Mouse (Mus musculus) embryonic fibroblast, embryonic 13.5 days (primary cell): ENCODE data around the gene Atf6.

ENCODE experiments used
- CTCF ChIP-seq: IDR thresholded peaks from 2 replicates; pipeline ENCODE4 v1.5.1; 2011; ENCODE audit warnings: mild to moderate bottlenecking, control low read depth, low read length, moderate library complexity, borderline replicate concordance; ENCODE audit not compliant: insufficient read depth
- POLR2A ChIP-seq: IDR thresholded peaks from 2 replicates; pipeline ENCODE4 v1.6.1; 2011; ENCODE audit warnings: low read depth, mild to moderate bottlenecking, control low read depth, low read length, moderate library complexity

GRCm38 (mm10) chr1:170908341-170908740, 40.8 kb upstream of the Atf6 start:
- no peak for TF ChIP-seq POLR2A
- TF ChIP-seq CTCF, result no peak
